Mouse (Mus musculus) spleen, adult 2 months (tissue): ENCODE data around the gene Pde1c.

Experiments
- CTCF ChIP-seq: fragments of 200-500 bp; IDR thresholded peaks from 2 replicates; pipeline ENCODE4 v1.5.1; 2011; ENCODE audit warnings: mild to moderate bottlenecking, inconsistent platforms; ENCODE audit not compliant: insufficient read depth, insufficient read length, insufficient replicate concordance; ENCODE audit errors: extremely low read depth
- POLR2A ChIP-seq: fragments of 200-500 bp; IDR thresholded peaks from 2 replicates; pipeline ENCODE4 v1.6.1; 2011; ENCODE audit warnings: low read depth, low read length, inconsistent platforms

DNA sequence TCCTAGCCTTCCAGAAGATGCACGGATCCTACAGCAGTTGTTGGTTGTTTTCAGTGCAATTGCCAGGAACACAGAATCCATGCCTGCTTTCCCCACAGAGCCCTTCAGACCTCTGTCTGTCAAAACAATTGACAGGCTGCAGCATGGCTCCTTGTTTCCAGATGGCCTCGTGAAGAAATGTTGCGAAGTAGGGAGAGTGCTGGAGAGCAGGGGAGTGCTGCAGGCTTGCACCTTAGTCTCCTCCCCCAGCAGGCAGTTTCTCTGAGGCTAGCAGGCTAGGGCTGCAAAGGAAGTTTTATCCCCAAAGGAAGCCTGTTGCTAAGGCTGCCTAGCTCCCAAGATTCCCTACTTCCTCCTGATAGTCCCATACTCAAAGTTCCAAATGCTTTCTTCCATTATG lies 246.1 kb downstream of the Pde1c start:
- TF ChIP-seq CTCF, result no peak
- TF ChIP-seq POLR2A, result no peak
